Mouse (Mus musculus) embryonic stem cell, embryonic (primary cell): ENCODE data around the gene Lmntd1.

ENCODE experiments used
- CTCF ChIA-PET, 4 experiments: fragments of 300-600 bp in 2 of 4; fragments of 350-600 bp in 2 of 4; sonication (Branson Sonifier 250); formaldehyde crosslinking; loops; one replicate each; lab custom pipeline; 2022; ENCODE audit warnings: inconsistent platforms in 2 of 4; lab: Charles Lee
- POLR2A ChIA-PET, 4 experiments: fragments of 300-600 bp in 2 of 4; fragments of 350-600 bp in 2 of 4; sonication (Branson Sonifier 250); formaldehyde crosslinking; loops; one replicate each; lab custom pipeline; 2022; ENCODE audit warnings: antibody characterized with exemption in 4 of 4, inconsistent platforms in 1 of 4; lab: Charles Lee

Lmntd1 gene

GRCm38 (mm10) chr6:145432711-145433708 is 181.1 kb downstream of the Lmntd1 start:
- ChIA-PET POLR2A (interaction anchor here (0.5 to 1.3 kb wide), 6 partner anchors 8 to 997 kb away, joined by 3 to 5 read pairs (median 3); partner anchors contain the start of gene Etfrf1 (in 1 of the 4)), CTCF (interaction anchor here in 3 of 4 experiments (0.7 to 1.9 kb wide), 5 partner anchors 10 to 294 kb away, joined by 3 to 6 read pairs (median 4); no protein-coding TSS in a partner anchor)

GRCm38 (mm10) chr6:145431747-145432146 is 182.4 kb downstream of the Lmntd1 start:
- ChIA-PET POLR2A (interaction anchor here in 1 of 4 experiments (0.5 to 2.5 kb wide), 3 partner anchors 10 to 14 kb away, joined by 4 to 8 read pairs (median 5); no protein-coding TSS in a partner anchor), CTCF (interaction anchor here in 1 of 4 experiments (1.4 to 1.9 kb wide), 2 partner anchors 11 to 15 kb away, joined by 6 read pairs; no protein-coding TSS in a partner anchor)

GRCm38 (mm10) chr6:145427411-145427810 is 186.7 kb downstream of the Lmntd1 start:
- ChIA-PET POLR2A (interaction anchor here in 2 of 4 experiments (0.6 to 2.1 kb wide), 8 partner anchors 8 to 363 kb away, joined by 3 to 10 read pairs (median 4); no protein-coding TSS in a partner anchor), CTCF (interaction anchor here in 3 of 4 experiments (1.2 to 3.4 kb wide), 3 partner anchors 10 kb away, joined by 3 to 15 read pairs (median 7); no protein-coding TSS in a partner anchor)

GRCm38 (mm10) chr6:145426501-145426900 is 187.6 kb downstream of the Lmntd1 start:
- ChIA-PET POLR2A (interaction anchor here in 3 of 4 experiments (0.6 to 2.1 kb wide), 7 partner anchors 9 to 537 kb away, joined by 3 to 6 read pairs (median 3); no protein-coding TSS in a partner anchor), CTCF (interaction anchor here in 2 of 4 experiments (1.6 to 3.4 kb wide), 2 partner anchors 9 kb away, joined by 7 to 15 read pairs; no protein-coding TSS in a partner anchor)

- ChIA-PET POLR2A (no interaction called here), CTCF (no interaction called here)
Measured at GRCm38 (mm10) chr6:145424156-145424555, 190.0 kb downstream of the Lmntd1 start.

GRCm38 (mm10) chr6:145423484-145423883 is 190.6 kb downstream of the Lmntd1 start:
- CTCF ChIA-PET = no interaction called here
- POLR2A ChIA-PET = no interaction called here

GRCm38 (mm10) chr6:145421666-145422065 is 192.5 kb downstream of the Lmntd1 start:
- CTCF ChIA-PET = no interaction called here
- POLR2A ChIA-PET = interaction anchor here in 2 of 4 experiments (0.6 to 0.9 kb wide), 2 partner anchors 55 to 349 kb away, joined by 3 to 4 read pairs; no protein-coding TSS in a partner anchor

GRCm38 (mm10) chr6:145420407-145420806 is 193.7 kb downstream of the Lmntd1 start:
- ChIA-PET POLR2A (no interaction called here), CTCF (no interaction called here)

GRCm38 (mm10) chr6:145418856-145419255 is 195.3 kb downstream of the Lmntd1 start:
- ChIA-PET POLR2A (interaction anchor here in 2 of 4 experiments (1.0 to 2.9 kb wide), 3 partner anchors 9 to 58 kb away, joined by 3 to 10 read pairs (median 3); no protein-coding TSS in a partner anchor), CTCF (interaction anchor here in 3 of 4 experiments (0.6 to 3.0 kb wide), 14 partner anchors 9 to 923 kb away, joined by 3 to 16 read pairs (median 4); no protein-coding TSS in a partner anchor)

- ChIA-PET POLR2A (interaction anchor here in 3 of 4 experiments (0.5 to 2.9 kb wide), 9 partner anchors 10 to 396 kb away, joined by 3 to 10 read pairs (median 4); no protein-coding TSS in a partner anchor), CTCF (interaction anchor here (0.5 to 3.0 kb wide), 24 partner anchors 9 to 924 kb away, joined by 3 to 16 read pairs (median 6); partner anchors contain the start of gene Tuba3b (in 1 of the 4))
Measured at GRCm38 (mm10) chr6:145417720-145418440, 196.2 kb downstream of the Lmntd1 start.

GRCm38 (mm10) chr6:145417014-145417719 is 197.0 kb downstream of the Lmntd1 start:
- POLR2A ChIA-PET = interaction anchor here in 2 of 4 experiments (0.6 to 2.9 kb wide), 10 partner anchors 11 to 709 kb away, joined by 3 to 10 read pairs (median 4); no protein-coding TSS in a partner anchor
- CTCF ChIA-PET = interaction anchor here (0.5 to 3.0 kb wide), 48 partner anchors 10 to 855 kb away, joined by 3 to 16 read pairs (median 3); partner anchors contain the start of gene Tuba3b (in 1 of the 4)

- ChIA-PET CTCF (interaction anchor here (0.6 to 1.4 kb wide), 6 partner anchors 13 to 868 kb away, joined by 3 to 14 read pairs (median 4); no protein-coding TSS in a partner anchor), POLR2A (interaction anchor here in 1 of 4 experiments (1.2 kb wide), 1 partner anchor 273 kb away, joined by 3 read pairs; no protein-coding TSS in a partner anchor)
Measured at GRCm38 (mm10) chr6:145404369-145405051, 209.6 kb downstream of the Lmntd1 start.

- ChIA-PET POLR2A (no interaction called here), CTCF (interaction anchor here in 1 of 4 experiments (1.8 kb wide), 1 partner anchor 16 kb away, joined by 5 read pairs; no protein-coding TSS in a partner anchor)
Measured at GRCm38 (mm10) chr6:145401140-145401539, 213.0 kb downstream of the Lmntd1 start.

GRCm38 (mm10) chr6:145397881-145398280 is 216.2 kb downstream of the Lmntd1 start:
- POLR2A ChIA-PET = no interaction called here

GRCm38 (mm10) chr6:145396534-145396933 is 217.6 kb downstream of the Lmntd1 start:
- ChIA-PET CTCF (no interaction called here), POLR2A (interaction anchor here in 1 of 4 experiments (1.1 kb wide), 1 partner anchor 35 kb away, joined by 3 read pairs; no protein-coding TSS in a partner anchor)

More at GRCm38 (mm10) chr6:145397881-145398280, 216.2 kb downstream of the Lmntd1 start:
- CTCF ChIA-PET = no interaction called here

GRCm38 (mm10) chr6:145390421-145390820 is 223.7 kb downstream of the Lmntd1 start:
- CTCF ChIA-PET = interaction anchor here in 1 of 4 experiments (1.4 kb wide), 1 partner anchor 31 kb away, joined by 3 read pairs; no protein-coding TSS in a partner anchor
- POLR2A ChIA-PET = interaction anchor here in 1 of 4 experiments (1.3 kb wide), 1 partner anchor 51 kb away, joined by 4 read pairs; no protein-coding TSS in a partner anchor
